Mouse (Mus musculus) frontal cortex, postnatal 36 days (tissue): Measurements from ENCODE around the gene Ssr4.
A peak's percentile ranks its signal among the peaks of the same experiment; 100 is the strongest.

Experiments used
- DNase-seq, 2 experiments: peaks; one replicate each; pipeline ENCODE4 v3.0.0; 2022; ENCODE audit warnings: low spot score in 2 of 2

Gene Ssr4

DNA sequence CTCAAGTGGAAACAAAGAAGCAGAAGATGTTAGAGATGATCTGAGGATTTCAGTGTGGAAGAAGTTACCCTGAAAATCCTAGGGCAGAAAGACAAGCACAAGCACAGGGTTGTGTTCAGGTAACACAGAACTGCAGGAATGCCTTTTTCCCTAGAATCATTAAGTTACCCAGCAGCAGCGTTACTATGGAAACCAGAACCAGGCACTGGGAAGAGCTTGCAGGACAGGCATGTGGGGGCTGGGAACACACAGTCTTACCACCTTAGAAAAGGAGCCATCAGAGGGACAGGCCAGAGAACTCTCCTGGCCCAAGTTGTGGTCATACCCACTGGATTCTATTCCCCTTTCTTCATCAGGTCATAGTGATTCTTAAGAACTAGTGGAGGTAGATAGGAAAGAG, 19.0 kb downstream of the Ssr4 start:
- no peak for DNase-seq

DNA sequence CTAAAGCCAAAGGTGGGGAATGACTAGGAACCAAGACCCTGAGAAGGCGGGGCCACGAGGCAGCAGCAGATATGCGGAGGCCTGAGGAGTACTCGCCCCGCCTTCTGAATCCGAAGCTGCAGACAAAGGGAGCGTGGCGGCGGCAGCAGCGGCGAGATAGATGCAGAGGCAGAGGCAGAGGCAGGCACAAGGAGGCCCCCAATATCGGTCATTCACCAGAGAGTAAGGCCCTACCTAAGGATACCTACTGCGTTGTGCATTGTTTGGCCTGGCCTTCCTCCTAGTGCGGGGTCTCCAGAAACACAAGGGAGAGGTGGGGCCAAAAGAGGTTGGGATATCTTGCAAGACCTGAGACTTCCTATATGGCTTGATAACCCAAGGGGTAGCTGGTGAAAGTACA, 28.2 kb downstream of the Ssr4 start:
- no peak for DNase-seq

DNA sequence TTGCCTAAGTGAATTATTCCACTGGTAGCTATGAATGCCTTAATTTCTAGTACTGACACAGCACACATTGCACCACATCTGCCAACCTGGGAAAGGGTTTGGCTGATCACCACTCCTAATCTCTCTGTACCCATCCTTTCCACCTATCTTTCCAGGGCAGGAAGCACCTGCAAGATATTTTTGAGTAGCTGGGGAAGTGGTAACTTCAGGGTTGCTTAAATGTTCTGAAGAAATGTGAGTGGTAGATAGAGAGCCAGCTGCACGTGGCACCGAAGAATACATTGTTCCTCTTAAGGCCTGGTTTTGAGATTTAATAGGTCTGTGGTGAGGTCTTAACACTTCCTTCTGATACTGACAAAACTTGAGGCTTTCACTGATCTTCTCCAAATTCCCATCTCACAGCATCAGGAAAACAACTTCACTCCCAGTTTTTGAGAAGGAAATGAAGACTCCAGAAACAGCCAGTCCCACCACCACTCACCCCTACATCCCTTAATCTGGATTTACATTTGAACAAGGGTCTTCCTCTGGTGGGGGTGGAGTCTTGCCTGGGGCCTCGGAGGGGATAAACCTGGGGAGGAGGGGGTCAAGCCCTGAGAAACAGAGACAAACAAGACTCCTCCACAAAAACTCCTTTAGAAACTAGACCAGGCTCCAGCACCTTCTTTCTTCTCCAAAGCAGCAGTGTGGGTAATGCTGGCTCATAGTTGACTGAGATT, 29.9 kb downstream of the Ssr4 start:
- DNase-seq: no peak

DNA sequence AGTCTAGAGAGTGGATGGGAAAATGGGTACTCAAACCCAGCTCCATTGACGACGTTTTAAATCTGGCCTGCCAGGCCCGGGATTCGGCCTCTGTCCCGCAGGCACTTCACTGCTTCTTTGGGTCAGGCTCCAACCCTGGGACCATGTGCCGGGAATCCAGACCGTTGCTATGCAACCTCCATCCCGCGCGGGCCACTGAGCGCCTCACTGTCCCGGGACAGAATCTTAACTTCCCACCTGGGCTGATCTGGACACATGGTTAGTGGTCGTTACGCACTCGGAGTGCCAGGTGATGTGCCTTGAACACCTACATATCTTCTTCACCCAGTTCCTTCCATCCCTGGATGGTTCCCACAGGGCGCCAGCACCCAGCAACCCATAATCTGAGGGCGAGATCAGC, 36.9 kb downstream of the Ssr4 start:
- no peak for DNase-seq

DNA sequence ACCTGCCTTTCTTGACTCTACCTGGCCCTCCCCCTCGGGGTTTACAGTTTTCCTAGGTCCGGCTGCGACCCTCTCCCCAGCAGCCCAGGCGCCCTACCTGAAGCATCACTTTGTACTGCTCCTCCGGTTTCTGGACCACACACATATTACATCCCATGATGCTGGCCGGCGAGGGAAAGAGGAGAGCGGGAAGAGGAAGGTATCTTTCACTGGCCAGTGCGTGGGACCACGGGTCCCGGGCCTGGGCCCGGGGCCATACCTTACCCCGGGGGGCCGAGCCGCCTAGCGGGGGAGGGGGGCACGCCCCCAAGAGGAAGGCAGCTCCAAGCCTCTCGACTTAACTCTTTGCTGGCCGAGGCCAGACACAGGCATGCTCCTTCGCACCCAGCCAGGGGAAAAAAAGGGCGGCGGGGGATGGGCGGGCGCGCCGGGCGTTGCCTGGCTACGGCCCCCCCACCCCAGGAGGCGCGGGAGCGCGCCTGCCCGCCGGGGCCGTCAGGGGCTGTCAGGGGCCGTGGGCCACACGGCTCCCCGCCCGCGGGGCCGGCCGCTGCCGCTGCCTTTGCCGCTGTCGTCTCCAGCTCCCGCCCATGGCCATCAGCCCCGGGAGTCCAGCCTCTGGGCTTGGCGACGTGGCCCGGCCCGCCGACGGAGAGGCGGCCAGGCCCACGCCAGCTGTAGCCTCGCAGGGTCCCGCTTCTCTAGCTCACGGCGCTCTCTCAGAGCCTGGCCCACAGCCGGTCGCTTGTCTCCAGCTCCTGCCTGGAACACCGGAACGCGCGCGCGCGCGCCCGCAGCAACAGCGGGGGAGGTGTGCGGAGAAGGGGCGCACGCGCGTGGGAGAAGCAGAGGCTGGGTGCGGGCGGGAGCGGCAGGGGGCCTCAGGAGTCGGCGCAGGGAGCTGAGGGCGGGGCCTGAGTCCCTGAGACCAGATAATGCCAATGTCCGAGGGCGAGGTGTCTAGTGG, 37.6 kb downstream of the Ssr4 start, which contains the start of gene Pdzd4:
Gene Pdzd4 (minus strand): TSS at position 785 of the 967 bp plus-strand sequence.
- peak; percentile 36 to 38 for DNase-seq

DNA sequence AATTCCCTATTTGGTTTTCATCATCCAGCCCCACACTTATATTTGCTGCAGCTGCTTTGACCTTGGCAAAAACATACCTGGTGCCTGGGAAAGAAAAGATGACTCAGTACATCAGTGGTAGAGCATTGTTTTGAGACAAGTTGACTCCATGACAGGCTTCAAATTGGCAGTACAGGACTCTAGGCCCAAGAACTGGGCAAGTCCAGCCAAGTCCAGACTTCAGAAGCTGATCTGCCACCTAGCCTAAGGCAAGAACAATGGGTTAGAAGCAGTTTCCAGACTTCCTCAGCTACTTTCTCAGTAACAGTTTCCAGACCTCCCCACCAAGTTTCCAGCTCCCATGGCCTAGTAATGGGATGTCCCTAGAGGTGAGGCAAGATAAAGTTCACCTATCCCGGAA, 48.9 kb downstream of the Ssr4 start:
- DNase-seq: no peak

DNA sequence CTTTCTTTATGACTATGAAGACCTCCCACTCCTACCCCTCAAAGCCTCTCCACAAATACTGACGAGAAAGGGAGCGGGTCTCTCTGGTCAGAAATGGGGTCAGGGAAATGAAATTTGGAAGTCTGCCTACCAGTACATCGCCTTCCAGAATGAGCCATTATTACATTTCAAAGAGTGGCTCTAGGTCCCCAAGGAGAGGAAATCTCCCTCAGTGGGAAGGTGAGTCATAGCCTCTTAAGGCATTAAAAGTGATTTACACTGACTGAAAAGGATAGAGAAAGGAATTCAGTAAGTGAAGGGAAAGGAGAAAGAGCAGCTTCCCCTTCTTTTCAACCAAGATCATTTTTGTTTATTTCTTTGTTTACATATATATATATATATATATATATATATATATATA, 49.9 kb downstream of the Ssr4 start:
- DNase-seq: no peak
